Mouse (Mus musculus): ENCODE measurements at regions not wholly inside any gene's neighbourhood (a gene's known extent, or its start where the extent isn't known, plus 50 kb on each side); places are given as distances from the start of the nearest gene placed in this dataset.

DNA sequence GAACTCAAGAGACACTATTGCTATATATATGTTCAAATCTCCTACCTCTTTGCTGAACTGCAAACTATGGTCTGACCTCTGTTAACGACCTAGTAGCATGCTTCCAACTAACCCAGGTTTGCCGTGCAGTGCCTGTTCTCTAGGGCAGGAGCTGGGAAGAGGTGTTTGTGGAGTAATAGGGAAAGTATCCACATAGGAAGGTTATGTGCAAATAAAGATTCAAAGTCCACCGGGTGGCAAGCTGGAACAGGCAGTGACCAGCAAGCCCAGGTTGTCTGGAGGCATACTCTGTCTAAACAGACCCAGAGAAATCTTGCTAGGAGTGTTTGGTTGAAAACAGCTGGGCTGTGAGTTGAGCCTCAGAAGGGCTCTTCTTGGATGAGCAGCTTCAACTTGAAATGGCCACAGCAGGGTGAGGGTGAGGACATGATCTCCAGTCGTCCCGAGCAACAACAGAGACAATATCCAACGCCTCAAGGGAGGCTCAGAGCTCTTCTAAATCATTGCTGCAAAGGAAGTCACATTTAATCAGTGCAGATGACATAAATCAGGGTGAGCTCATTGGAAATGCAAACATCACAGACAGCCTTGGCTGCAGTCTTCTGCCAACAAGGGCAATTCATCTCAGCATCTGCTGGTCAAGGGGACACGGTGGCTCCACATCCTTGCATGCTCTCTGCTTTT is 846.7 kb downstream of the Synb start:
- intact Hi-C loops (cut with DNase I): loop anchor here (5.0 kb wide), 1 partner anchor 35 kb away; no protein-coding TSS in a partner anchor
- no peak for DNase-seq (ENCODE audit: low spot score)

DNA sequence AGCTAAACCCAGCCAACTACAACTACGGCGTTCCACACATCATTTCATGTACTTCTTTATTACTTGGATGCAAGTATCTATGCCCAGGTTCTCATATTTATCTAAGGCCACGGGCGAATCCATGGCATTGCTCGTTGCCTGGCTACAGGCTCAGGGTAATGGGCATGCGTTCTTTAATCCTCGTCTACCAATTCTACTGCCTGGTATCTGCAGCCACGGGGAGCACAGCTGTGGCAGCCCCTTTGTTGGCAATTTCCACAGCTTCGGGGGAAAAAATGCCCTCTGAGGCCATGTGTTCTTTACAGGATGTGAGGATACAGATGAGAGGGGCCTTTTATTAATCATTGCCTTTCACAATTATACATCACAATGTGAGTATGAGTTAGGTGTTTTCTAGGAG is 860.8 kb downstream of the Synb start:
- intact Hi-C loops (cut with DNase I): no loop called here
- DNase-seq (ENCODE audit: low spot score): no peak

DNA sequence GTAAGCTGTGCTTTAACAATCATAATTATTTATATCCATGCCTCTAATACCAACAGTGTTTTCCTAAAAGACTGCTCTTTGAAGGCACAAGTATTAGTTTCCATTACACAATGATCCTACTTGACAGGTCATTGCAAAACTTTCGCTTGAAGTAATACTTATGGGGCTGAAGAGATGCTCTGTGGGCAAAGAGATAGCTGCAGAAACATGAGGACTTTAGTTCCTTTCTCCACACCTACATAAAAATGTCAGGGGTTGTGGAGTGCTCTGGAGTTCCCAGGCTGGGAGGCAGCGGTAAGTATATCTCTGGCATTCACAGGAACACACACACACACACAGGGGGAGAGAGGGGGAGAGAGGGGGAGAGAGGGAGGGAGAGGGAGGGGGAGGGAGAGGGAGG is 862.0 kb downstream of the Synb start:
- no peak for DNase-seq (ENCODE audit: low spot score)
- intact Hi-C loops (cut with DNase I): no loop called here

DNA sequence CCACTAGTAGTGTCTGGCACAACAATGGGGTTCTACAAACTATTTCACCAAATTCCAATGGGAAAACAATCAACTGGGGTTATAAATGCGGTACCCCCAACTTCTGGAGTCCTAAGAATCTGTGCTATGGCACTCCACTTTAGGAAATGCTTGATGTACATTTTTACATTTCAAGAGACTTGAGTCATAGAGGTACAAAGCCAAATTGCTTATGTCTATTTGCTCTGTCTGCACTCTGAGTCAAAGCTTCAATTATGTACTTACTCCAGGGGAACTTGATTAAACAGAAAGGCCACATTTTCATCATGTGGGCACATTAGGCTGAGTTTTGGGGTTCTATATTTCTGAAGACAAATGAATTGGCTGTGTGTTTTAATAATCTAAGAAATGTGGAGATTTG is 866.9 kb downstream of the Synb start:
- no peak for DNase-seq (ENCODE audit: low spot score)
- intact Hi-C loops (cut with DNase I): no loop called here

DNA sequence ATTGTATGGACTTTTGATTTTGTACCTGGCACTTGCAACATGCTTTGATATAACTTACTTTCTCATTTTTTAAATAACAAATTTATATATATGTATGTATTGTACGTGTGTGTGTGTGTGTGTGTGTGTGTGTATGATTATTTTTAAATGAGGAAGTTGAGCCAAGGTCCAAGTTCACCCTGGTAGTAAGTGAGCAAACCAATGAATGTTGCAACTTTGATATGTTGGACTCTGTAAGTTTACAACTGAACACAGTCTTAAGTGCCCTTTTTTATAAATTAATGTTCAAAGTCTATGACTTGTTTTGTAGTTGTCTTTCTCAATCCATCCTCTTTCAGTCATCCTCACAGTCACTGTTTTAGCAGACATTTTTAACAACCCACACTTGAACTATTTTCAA is 901.7 kb downstream of the Synb start:
- DNase-seq (ENCODE audit: low spot score): no peak
- intact Hi-C loops (cut with DNase I): no loop called here

DNA sequence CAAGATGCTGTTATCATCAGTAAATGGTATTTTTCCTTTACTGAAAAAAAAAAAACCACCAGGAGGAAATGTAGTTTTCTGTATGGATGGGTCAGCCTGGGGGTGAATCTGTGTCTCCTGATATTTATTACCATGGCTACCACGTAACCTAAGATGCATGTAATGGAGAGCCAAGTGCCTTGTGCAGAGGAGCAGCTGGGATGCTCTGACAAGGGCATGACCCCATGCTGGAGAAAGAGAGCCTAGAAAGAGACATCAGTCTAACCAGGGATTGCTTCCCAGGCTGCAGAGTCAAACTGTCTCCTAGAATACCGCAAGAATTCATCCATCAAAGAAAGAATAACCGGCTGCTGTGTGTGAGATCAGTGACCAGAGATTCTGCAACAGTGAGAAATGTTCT is 902.2 kb downstream of the Synb start:
- intact Hi-C loops (cut with DNase I): no loop called here

DNA sequence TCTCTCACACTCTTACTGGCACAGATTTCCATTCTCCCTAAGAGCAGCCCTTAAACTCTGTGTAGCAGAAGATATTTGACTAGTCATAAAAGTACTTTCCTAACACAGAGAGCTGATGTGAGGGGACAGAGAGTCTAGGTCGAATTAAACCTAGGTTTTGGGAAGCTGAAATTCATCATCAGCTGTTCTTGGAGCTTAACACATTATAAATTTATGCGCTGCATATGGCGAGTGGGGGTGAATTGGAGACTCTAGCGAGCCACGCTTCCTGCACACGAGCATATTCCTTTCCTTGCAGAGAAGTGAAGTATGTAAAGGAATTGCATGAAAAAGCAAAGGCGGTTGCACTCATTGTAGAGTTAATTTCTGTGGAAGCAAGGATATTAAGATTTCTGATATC is 912.4 kb downstream of the Synb start:
- DNase-seq (ENCODE audit: low spot score): no peak
- intact Hi-C loops (cut with DNase I): no loop called here

More for the DNA sequence above, 902.2 kb downstream of the Synb start:
- no peak for DNase-seq (ENCODE audit: low spot score)

DNA sequence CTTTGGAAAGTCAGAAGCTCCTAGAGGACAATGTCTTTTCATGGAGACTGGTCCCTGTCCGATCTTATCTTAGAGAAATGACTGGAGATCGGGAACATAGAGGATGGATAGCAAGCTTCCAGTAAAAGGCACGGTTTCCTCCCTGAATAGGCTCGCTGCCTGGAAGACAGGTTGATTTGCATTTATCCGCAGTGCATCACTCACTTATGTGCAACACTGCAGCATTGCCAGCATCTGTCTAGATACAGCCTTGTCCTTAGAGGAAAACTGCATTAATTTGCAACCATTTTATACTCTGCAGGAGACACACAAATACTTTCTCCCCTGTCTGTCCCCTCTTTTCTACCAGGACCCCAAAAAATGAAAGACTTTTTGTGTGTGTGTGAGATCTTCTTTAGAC is 926.4 kb downstream of the Synb start:
- DNase-seq (ENCODE audit: low spot score): no peak
- intact Hi-C loops (cut with DNase I): no loop called here

DNA sequence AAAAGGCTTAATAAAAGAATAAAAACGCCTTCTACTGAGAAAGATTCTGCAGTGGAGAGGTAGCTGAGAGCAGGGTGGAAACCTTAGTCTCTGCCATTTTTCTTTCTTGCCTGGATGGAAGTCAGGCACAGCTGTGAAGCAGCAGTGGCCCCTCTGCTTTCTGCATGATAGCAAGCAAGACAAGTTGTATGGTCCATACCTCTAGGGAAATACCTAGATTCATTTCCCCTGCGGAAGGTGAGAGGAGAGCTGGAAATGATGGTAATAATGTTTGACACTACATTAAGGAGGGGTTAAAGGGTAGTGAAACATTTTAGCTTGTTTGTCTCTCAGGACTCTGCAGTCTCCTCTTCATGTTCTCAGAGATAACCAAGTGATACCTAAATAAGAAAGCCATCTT is 930.2 kb downstream of the Synb start:
- intact Hi-C loops (cut with DNase I): no loop called here
- DNase-seq (ENCODE audit: low spot score): no peak

DNA sequence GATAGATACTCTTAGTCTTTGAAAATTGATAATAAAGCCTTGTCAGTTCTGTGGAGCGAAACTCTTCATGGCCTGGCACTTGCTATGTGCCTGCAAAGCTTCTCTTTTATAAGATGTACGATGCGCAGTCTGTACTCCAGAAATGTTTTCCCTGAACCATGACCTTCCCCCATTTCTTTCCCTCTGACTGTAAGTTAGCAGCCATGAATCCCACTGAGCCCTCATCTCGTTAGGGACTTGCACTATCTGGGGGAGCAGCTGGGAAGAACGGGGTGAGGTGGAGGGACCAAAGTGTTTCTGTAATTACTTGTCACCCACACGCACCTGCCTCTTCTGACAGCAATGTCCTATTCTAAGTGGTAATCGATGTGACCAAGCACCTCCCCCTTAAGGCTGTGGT is 932.1 kb downstream of the Synb start:
- intact Hi-C loops (cut with DNase I): no loop called here
- no peak for DNase-seq (ENCODE audit: low spot score)

DNA sequence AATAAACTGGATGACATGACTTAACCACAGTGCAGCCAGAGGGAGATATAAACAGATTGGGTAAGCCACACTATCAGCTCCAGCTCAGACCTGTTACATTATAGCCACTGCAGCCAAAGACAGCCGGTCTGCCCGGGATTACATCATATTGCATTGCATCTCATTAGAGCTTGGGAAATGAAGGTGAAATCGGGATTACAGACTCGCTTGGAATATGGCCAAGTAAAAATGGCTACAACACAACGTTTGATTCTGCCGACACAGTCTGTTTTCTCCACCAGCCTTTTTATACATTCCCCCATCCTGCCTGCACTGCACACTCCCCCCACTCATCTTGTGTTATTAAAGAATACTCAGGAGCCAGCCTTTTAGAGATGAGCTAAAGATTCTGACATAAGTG is 932.6 kb downstream of the Synb start:
- no peak for DNase-seq (ENCODE audit: low spot score)
- intact Hi-C loops (cut with DNase I): no loop called here

DNA sequence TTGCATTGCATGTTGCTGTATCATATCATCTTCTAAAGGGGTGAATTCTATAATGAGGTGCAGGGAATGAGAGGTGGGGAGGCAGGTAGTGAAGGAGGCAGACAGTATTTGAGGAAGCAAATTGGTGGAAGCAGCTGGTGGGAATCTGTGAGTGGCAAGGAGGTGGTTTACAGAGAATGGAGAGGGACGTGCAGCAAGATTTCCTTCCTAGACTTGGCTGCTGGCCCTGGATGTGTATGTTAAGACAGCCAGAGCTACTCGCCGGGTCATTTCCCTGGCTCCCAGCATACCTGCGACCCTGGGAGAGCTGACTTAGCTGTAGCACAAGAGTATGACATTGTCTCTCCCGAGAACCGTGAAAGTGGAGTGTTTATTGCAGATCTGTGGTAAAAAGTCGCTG is 937.7 kb downstream of the Synb start:
- intact Hi-C loops (cut with DNase I): no loop called here
- no peak for DNase-seq (ENCODE audit: low spot score)

DNA sequence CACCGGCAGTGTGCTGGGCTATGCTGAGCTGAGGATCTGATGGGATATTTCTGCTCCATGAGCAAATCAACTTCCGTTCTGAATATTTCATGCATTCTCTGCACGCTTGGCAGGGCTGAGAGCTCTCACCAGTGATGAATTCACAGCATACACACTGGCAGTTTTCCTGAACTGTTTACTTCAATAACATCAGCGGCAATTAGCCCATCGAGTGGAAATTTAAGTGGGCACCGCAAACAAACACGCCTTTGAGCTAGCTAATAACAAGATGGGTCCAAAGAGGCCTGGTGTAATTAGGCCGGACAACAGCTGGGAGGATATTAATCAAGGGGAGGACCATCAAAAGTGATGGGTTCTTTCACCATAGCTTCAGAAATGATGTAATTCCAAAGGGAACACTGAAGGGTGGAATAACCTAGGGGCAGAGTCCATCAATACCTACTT is 938.6 kb downstream of the Synb start:
- no peak for DNase-seq (ENCODE audit: low spot score)
- intact Hi-C loops (cut with DNase I): no loop called here

DNA sequence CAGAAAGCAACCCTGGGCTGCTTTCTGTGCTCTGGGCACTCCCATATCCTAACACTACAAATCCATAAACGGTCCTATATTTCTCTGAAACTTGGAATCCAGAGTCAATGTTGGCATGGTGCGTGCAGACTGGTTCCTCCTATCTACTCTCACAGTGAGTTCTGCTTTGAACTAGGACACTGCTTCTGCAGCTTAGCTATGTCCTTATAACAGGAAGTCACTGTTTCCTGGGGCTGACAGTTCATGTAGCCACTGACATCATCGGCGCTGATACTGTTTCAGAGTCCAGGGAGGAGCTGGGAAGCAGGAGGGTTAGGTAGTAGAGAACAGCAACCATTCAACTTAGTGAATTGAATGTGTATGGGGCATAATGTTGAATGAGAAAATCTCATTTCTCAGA is 948.6 kb downstream of the Synb start:
- no peak for DNase-seq (ENCODE audit: low spot score)
- intact Hi-C loops (cut with DNase I): no loop called here

DNA sequence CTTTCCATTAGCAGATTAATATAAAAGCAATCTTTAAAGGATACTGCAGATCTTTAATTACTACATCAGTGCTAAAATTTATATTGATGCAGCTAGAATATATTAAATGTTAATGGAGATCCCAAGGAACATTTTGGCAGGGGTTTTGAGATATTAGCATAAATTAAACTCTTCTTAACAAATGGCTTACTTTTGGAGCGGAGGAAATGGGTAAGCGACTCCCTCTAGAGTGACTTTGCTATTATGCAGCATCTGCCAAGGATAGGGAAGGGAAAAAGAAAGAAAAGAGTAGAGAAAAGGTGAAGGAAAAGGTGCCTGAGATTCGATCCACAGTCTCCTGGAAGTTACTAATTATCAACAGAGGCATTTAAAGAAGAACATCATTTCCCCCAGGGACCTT is 949.4 kb downstream of the Synb start:
- intact Hi-C loops (cut with DNase I): no loop called here

DNA sequence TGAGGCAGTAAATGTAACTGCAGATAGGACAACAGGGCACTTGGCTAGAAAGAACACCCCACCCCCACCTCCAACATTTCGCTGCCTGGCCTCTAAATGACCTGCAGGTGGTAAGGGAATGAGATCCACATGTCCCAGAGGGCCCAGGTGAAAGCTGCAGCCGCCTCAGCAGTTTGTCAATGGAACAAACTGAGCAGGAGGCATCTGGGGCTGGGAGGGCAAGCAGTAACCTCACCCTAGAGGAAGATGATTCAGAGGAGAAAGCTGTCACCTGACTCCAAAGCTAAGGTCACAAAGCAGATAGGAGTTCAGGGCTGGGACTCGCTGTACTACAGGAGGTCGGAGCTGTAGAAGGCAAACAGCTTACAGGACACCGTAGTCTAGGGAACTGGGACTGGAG is 955.7 kb downstream of the Synb start:
- no peak for DNase-seq (ENCODE audit: low spot score)
- intact Hi-C loops (cut with DNase I): no loop called here

More for the DNA sequence above, 949.4 kb downstream of the Synb start:
- DNase-seq (ENCODE audit: low spot score): no peak

DNA sequence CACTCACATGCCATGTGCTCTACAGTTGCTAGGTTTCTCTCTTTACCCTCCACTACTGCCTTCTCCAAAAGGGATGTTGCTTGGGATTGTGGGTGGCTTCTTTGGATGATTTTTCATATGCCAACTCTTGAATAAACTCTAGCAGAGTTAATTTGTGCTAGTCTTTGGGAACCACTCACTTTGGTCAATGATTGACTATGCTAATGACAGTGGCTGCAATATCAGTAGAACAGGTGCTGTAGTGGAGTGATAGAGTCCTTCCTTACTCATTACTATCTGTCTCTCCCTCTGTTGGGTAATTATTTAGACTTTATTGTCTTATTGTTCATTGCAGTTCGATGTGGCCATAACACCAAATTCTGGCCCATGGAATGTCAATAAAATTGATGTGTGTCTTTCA is 969.0 kb downstream of the Synb start:
- DNase-seq (ENCODE audit: low spot score): no peak
- intact Hi-C loops (cut with DNase I): no loop called here

DNA sequence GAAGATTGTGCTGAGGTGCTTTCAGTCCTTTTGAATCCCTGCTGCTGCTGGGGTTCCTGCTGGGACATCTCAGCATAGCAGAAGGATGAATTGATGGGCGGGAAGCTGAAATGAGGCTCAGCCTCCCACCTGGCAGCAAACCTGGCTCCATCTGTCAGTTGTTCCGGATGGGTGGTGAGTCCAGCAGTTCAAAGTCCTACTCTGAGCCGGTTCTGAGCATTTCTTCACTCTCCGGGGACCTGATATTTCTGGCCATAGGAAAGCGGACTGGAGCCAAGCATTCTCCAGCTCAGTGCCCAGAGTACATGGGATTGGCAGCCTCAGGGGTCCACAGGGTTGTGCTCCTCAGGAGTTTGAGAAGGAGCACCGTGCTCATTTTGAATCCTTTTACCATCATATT is 971.1 kb downstream of the Synb start:
- DNase-seq (ENCODE audit: low spot score): no peak
- intact Hi-C loops (cut with DNase I): no loop called here

DNA sequence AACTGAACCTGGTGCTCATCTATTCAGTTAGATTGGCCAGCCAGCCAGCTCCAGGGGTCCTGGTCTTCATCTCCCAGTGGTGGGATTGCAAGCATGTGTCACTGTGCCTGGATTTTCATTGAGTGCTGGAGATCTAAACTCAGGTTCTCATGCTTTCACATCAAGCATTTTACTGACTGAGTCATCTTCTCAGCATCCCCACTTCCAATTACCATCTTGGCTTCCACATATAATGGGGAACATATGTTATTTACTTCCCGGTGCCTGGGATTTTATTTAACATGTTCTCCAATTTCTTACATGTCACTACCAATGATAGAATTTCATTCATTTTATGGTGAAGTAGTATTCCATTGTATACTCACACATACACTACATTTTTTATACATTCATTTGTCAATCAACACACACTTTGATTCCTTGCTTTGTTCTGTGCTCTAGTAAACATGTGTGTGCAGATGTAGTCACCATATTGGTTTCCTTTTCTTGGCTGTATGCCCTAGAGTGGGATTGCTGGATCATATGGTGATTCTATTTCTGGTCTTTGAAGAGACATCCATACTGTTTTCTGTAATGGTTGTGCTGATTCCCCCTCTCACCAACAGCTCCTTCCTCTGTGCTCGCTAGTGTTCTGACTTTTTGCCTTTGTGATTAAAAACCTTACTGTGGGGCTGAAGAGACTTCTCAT is 986.0 kb downstream of the Synb start:
- intact Hi-C loops (cut with DNase I): no loop called here
- no peak for DNase-seq (ENCODE audit: low spot score)

DNA sequence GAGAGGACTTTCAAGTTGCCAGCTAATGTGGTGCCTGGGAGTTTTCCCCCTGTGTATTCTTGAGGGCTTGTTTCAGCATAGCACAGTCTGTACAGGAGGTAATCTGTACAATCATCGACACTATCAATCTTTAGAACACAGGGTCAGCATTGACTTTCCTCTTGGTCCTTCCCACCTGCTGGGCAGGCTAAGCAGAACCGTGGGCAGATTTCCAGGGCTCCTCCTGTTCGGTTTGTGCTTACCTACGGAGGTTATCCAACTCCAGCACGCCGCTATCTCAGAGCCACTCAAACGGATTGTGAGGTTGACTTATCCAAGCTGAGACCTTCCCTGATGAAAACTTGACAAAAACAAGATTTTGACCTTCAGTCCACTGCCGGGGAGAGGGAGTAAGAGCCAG is 988.9 kb downstream of the Synb start:
- intact Hi-C loops (cut with DNase I): no loop called here
- no peak for DNase-seq (ENCODE audit: low spot score)

DNA sequence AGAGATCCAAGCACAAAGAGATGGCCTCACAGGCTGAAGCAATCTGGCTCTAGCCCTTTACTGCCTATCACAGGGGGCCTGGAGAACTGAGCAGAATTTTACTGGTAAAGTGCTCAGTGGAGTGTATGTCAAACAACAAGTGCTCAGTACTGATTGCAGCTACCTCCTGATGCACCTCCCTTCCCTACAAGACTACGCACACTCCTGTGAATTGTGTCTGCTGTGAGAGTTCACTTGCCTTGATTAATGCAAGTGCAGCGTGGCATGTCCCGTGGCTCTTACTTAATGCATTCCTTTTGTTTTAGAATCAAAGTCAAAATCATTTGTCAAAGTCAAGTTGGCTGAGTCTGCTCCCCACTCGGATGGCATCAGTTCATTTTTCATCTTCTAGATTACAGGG is 992.4 kb downstream of the Synb start:
- intact Hi-C loops (cut with DNase I): no loop called here
- DNase-seq (ENCODE audit: low spot score): no peak

DNA sequence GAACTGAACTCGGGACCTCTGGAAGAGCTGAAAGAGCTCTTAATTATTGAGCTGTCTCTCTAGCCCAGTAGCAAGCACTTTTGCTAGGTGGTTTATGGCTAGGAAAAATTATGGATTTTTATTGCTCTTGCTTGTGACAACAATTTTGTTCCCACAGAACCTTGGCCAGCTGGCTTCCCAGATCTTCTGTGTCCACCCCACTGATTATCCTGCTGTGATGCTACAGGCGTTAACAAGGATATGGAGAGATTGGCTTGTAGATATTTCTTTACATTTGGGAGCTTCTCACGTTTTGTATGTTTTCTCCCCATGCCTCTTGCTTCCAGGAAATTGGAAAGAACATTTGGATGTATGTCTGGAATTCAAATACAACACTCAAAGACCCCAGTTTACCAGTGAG is 1008.6 kb downstream of the Synb start:
- intact Hi-C loops (cut with DNase I): no loop called here
- no peak for DNase-seq (ENCODE audit: low spot score)
